Mouse (Mus musculus): ENCODE measurements at regions not wholly inside any gene's neighbourhood (a gene's known extent, or its start where the extent isn't known, plus 50 kb on each side); places are given as distances from the start of the nearest gene placed in this dataset.
"Not testable (repeated sequence)": the region's sequence is repeated elsewhere in the genome, so short reads cannot be mapped to it uniquely, and the experiment has no call there.

DNA sequence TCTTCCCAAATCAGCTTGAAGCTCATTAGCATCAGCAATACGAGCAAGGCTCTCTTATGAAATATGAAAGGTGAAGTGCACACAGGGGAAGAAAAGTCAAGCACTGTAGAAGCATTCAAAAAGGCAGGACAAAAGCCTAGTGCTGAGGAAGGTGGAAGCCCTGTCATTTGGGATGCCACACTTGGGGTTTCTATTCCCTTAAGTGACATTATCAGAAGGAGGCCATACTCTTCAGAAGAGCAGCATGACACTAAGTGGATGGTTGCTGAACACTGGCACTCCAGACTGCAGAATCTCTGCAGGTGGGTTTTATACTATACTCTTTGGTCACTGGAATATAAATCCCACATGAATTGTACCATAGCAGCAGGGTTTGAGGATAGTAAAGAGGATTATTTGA is 120.4 kb upstream of the Pcsk1 start:
- DNase-seq (ENCODE audit: inconsistent age in 2 of 2, low spot score in 1 of 2) = no peak

DNA sequence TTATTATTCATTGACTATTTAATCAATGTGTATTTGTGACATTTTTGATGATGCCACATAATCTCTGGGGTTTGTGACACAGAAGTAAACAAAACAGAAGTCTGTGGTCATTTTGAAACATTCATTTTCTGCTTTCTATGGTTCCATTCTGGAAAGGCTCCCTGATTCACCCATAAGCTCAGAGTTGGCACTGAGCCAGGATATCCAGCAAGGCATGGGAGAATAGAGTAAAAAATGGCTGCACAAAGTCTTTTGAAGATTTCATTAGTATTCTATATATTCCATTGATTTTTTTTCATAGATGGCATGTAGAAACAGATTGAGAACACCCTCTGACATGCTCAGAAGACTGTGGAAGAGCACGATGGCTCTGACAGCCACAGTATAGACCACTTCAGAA is 133.8 kb upstream of the Pcsk1 start:
- DNase-seq (ENCODE audit: inconsistent age in 2 of 2, low spot score in 1 of 2) = no peak

DNA sequence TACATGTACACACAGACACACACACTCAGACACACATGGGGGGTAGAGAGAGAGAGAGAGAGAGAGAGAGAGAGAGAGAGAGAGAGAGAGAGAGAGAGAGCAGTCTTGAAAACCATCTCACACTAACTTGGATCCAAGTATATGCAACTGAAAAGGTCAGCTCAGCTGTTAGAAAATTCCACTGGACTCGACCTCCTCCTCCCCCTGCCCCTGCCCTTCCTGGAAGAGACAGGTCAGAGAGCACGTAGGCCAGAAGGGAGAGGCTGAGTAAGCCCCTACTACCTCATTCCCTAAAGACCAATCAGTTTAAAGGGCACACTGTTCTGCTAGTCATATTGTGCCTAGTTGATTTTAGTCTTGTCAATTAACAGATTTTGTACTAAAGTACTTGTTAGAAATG is 105.0 kb upstream of the Cast start:
- DNase-seq (ENCODE audit: inconsistent age in 2 of 2, low spot score in 1 of 2) = not testable (repeated sequence)

DNA sequence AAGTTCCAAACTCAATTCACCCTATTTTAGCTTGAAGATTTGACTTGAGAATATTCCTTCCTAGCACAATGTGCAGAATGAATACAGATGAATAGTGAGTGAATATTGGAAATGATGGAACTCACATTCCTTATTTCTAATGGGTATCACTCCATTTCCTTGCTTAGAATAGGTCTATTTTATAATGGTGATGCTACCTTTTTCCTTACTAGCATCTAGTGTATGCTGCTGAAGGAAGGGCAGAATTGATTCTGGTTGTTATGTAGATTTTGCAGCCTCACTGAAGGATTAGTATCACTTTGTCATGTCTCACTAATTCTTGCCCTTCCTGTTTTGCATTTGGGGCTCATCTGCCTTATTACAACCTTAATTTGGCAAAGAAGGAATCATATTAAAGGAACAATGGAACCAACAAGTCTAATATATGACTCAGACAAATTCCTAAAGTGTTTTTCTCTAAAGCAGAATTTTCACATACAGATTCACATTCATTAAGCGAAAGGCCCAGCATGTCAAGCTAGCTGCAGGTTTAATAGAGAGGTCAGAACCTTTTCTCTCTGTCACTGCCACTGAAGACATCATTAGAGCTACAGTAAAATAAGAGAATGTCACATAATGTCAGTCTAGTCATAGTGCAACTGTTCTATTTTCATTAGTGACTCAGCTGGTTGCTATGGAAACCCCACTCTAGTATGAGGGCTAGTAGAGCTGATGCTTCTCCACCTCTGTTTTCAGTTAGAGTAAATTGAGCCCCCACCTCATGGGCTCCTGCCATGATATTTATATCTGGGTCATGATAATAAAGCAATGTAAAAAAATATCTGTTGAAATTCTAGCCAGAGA is 94.8 kb upstream of the Cast start:
- peak in 1 of 2 experiments; percentile 35 for DNase-seq (ENCODE audit: inconsistent age in 2 of 2, low spot score in 1 of 2)

DNA sequence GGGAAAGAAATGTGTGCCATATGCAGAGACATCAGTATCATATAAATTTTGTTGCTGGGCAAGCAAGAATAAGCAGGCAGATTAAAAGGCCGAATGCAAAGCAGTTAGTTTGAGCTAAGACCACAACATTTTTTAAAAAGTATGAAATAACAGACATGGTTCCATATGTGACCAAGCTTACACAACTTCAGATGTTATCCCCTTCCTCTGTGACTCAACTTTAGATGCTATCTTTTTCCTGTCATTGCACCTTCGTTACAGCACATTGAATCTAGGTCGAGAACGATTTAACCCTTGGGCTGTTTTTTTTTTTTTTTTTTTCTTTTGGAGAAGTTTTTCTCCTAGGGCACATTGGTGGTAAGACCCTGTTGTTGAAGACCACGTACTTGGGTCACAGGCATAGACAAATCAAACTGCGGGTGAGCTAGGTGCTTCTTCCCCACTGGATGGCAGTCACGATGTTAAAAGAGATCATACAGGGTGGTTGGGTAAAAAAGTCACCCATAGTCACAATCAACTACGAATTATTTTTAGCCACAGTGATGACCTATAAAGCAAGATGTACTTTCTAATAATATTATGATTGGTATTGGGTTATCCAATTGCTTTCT is 81.4 kb upstream of the Cast start:
- DNase-seq (ENCODE audit: inconsistent age in 2 of 2, low spot score in 1 of 2) = no peak

DNA sequence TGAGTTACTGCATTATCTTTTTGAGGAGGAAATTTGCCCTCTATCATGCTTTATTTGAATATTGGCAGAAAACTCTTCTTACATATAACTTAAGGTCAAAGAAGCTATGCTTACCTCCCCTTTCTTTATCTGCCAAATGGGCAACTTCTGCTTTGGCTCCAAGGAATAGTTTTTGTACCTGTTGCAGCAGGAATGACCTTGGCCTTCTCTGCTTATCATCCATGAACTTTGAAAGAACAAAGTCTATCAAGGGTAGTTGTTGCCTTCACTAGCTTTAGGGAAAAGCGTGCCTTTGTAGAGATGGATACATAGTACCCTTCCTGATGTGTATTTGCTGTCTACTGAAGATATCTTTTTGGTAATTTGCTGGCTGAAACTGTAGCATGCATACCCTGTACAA is 59.1 kb upstream of the Cast start:
- DNase-seq (ENCODE audit: inconsistent age in 2 of 2, low spot score in 1 of 2) = no peak

DNA sequence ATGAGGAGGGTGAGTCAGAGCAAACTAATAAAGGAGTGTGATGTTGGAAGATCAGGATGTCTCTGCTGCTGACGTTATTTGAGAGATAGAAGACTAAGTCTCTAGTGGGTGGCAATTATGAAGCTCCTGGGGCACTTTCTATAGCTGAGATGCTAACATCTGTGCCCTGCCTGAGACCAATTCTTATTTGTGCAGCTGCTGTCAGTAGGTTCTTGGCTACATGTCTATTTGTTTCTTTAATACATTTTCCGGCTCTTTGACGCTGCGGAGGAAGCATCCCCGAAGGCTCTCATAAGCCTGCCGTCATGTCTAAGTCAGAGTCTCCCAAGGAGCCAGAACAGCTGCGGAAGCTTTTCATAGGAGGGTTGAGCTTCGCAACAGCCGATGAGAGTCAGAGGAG is 55.4 kb upstream of the Cast start:
- DNase-seq (ENCODE audit: inconsistent age in 2 of 2, low spot score in 1 of 2) = peak in 1 of 2 experiments; percentile 22

DNA sequence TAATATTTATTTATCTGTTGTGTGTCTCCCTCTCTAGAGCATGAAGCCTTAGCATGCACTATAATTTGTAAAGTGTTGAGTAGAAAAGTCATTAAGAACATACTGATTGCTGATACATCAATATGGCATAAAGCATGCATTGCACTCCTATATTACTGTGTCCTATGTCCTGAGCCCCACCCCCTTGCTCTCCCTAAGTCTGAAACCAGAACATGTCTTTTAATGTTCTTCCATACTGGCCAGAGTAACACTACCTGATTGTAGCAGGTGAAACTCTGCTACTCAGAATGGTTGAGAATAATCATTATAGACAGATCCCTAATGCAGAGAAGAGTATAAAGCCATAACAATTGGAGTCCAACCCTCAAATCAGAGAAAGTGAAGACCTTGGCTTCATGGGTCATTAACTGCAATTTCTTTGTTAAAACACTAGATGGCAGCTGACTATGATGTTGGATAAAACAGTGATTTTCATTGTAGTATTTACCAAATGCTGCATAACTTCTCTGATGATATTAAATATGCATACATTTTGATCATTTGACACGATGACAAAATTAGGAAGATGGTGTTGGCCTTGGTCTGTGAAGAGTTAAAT is 52.9 kb upstream of the Cast start:
- peak in 1 of 2 experiments; percentile 52 for DNase-seq (ENCODE audit: inconsistent age in 2 of 2, low spot score in 1 of 2)

Measured in adrenal gland, adult (tissue).